Mouse (Mus musculus) left cerebral cortex, postnatal 10 days (tissue): Measurements from ENCODE around the gene Sh2b1. TPM values are rescaled to one million over a fixed set of nuclear protein-coding genes. Genes with fewer than 3 reads are reported as not detected.

Experiments
- DNase-seq, 2 experiments: peaks; one replicate each; pipeline ENCODE4 v3.0.0; 2021 to 2022; ENCODE audit warnings: low spot score in 2 of 2, mixed read lengths in 1 of 2; ENCODE audit errors: extremely low spot score in 1 of 2
- intact Hi-C: fragments of 180-260 bp; cut with DNase I; formaldehyde crosslinking; loops from one replicate; pipeline ENCODE4 v1.15.1; 2025
- total RNA-seq, 2 experiments: library from RNA; stranded (reverse); gene quantifications; 2 replicates each; pipeline ENCODE4 v1.2.3; 2021

Gene Sh2b1
- total RNA-seq, 2 experiments from 2014 or later: 68.3 to 68.6 TPM

DNA sequence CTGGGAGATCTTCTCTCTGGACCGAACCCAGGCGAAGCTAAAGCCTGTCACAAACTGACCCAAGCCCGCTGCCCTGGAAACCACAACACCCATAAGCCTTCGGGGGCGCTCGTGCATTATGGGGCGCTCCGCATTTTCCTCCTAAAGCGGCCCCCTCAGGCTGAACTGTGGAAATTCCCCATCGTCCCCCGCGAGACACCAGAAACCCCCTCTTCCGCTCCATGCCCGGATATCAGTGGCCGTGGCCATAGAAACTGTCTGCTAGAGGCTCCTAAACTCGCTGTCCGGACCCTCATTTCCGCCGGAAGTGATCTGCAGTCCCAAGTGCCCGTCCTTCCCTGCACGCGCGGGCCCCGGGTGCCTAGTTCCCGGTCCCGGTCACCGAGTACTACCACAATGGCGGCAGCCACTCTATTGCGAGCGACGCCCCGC, 11.8 kb upstream of the Sh2b1 start, which contains the start of gene Tufm:
Gene Tufm, plus strand, starts transcription at position 310 of the 432 bp plus-strand sequence.
- peak; percentile 97 for DNase-seq
- intact Hi-C loops: no loop called here

DNA sequence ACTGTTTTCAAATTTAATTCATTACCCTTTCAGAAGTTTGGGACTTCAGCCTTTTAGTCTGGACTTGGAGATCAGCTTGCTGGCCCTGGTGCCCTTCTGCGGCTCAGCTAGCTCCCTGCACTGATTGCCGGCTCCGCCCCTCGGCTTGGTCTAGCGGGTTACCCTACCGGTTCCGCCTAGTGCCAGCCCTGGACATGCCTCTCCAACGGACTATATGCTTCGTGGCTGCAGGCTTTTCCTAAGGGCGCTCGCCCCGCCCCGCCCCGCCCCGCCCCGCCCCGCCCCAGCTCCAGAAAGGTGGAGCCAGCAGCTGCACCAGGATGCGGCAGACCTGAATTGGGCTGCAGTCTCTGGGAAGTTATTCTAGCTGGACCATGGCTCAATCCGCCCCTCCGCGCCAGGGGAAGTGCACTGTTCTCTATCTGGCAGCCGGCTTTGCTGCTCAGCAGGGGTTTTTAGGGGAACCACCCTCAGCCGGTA, 7.2 kb upstream of the Sh2b1 start:
- intact Hi-C loops: loop anchor here (5.0 kb wide), 1 partner anchor 45 kb away; no protein-coding TSS in a partner anchor
- peak in 1 of 2 experiments; percentile 90 for DNase-seq

DNA sequence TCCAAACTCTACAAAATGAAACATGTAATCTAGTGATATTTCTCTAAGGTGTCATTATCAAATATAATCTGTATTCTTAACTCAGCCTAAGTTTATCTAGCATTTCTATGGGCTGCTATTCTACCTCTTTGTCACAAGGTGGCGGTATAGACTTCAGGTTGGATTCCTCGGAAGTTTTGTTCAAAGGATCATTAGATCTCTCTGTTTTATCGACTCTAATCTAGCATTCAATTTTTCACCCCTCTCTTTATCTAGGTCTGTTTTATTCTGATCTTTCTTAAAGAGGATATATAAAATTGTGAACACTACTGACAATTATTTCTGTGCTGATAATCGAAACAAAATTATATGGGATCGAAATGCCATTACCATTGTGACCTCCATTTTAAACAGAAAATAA, 6.5 kb upstream of the Sh2b1 start:
- intact Hi-C loops: loop anchor here (5.0 kb wide), 1 partner anchor 46 kb away; no protein-coding TSS in a partner anchor
- no peak for DNase-seq

DNA sequence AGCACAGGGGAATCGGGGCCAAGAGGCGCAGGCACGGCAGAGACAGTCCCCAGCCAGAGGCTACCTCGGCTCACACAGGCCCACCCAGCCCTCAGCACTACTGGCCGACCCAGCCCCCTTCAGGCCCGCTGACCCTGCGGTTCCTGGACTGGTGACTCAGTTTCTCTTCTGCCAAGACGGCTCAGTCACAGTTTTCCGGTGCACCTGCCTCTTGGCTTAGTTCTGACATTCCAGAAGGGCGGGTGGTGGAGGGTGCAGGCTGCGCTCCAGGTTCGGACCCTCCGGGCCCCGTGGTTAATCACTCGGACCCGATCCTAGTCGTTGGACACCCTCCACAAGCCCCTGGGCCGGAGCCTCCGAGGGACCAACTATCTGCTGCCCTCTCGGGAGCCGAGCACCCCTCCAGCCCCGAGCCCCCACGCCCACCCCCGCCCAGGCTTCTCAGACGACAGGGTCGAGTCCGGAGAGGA, 703 bp downstream of the Sh2b1 start:
- no peak for DNase-seq
- intact Hi-C loops: no loop called here

DNA sequence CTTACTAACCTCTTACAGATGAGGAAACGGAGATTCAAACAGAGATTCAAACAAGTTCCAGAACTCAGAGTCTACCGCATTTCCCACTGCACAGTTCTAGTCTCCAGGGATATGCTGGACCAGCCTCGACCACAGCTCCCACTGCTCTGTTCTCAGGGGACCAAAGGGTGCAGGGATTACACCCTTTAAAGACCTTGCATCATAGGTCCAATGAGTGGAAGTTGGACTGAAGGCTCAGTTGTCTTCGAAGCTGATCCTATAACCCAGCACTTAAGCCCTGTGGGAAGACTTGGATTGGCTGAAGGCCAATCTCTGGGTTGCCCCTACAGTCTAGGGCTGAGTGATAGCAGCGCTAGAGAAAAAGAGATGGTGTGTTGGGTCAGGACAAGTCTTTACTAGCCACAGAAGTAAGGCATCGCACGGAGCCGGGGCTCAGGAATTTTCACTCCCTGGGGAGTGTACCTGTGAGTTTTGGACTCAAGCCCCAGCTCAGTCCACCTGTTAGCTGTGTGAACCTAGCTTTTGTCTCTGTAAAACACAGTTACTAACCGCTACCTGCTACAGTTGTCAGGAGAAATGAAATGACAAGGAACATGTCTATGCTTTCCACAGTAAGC, 1.6 kb downstream of the Sh2b1 start:
- intact Hi-C loops: no loop called here

DNA sequence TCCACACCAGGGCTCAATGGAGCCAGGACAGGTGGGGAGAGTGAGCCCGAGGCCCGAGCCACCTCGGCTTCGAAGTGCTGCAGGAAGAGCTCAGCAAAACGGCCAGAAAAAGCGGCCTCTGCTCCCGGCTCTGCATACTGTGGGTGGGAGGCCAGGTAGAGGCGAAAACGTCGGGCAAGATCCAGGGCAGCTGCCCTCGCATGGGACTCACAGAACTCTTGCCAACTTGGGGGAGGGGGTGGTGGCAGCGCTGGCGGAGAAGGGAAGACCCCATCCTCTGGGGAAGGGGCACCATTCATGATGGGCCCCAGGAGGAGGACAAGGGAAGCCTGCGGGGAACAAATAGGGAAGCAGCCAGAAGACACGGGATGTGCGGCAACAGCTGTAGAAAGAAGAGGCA, 2.5 kb downstream of the Sh2b1 start:
- no peak for DNase-seq
- intact Hi-C loops: no loop called here

More for the DNA sequence above, 1.6 kb downstream of the Sh2b1 start:
- no peak for DNase-seq

DNA sequence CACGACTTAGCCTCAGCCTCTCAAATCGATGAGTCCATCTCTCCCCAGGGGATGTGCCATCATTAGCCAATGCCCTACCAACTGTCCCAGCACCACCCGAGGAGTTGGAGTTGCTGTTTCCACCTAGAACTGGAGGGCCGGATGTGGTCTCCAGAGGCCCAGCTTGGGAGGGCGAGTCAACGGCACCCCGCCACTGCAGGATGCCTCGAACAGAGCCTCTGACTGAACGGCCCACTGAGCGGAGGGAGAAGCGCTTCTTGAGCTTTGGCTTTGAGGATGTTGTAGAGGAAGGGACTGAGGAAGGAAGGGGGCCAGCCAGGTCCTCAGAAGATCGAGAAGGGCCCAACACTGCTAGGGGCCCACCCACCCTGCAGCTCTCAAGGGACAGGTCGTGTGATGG, 2.9 kb downstream of the Sh2b1 start:
- DNase-seq: no peak
- intact Hi-C loops: no loop called here

DNA sequence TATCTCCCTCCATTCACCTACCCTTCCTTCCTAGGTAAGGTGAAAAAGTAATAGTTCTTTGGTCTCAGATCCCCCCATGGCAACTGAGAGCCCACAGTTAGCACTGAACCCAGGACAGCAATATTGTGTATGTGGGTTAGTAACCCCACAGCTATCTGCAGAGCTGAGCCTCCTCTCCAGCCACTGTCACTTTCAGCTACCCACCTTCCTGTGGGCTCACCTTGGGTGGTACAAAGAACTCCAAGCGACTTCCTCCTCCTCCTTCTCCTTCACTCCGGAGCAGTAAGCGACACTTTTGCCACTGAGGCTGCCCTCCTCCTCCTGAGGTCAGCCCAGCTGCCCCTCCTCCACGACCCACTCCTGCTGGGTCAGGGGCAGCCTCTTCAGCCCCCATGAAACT, 3.4 kb downstream of the Sh2b1 start:
- no peak for DNase-seq
- intact Hi-C loops: no loop called here

DNA sequence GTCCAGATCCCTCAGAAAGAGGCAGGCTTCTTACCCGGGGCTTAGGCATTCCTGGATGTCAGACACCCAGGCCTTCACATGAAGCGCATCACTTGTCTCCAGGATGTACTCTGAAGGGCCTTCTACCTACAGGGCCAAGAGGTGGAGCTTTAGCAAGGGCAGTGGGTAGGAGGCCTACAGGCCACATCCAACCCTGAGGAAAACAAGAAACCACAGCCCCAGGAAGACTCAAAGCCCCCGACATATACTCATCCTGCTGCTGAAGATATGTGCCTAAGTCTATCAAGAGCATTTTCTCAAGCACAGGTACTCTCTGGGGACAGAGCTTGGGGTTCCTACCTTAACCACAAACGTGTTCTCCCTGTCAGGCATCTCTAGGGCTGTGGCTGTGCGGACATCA, 3.9 kb downstream of the Sh2b1 start:
- intact Hi-C loops: no loop called here

DNA sequence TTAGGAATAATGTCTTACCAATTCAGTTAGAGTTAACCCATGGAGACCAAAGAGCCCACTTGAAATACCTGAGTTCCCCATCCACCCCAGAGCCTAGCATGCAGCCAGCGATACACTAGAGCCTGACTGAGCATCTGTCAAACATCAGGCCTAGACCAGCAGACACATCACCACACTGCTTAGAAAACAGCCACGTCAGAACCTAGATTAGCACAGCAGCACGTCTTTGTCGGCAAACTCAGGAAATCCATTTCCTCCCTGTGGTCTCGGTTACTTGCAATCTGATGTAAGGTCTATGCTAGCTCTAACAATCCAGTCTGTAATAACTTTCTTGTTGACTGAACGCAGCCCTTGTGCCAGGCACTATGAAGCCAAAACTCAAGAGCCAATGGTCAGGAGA, 5.1 kb downstream of the Sh2b1 start:
- DNase-seq: no peak
- intact Hi-C loops: no loop called here

More for the DNA sequence above, 3.9 kb downstream of the Sh2b1 start:
- no peak for DNase-seq

DNA sequence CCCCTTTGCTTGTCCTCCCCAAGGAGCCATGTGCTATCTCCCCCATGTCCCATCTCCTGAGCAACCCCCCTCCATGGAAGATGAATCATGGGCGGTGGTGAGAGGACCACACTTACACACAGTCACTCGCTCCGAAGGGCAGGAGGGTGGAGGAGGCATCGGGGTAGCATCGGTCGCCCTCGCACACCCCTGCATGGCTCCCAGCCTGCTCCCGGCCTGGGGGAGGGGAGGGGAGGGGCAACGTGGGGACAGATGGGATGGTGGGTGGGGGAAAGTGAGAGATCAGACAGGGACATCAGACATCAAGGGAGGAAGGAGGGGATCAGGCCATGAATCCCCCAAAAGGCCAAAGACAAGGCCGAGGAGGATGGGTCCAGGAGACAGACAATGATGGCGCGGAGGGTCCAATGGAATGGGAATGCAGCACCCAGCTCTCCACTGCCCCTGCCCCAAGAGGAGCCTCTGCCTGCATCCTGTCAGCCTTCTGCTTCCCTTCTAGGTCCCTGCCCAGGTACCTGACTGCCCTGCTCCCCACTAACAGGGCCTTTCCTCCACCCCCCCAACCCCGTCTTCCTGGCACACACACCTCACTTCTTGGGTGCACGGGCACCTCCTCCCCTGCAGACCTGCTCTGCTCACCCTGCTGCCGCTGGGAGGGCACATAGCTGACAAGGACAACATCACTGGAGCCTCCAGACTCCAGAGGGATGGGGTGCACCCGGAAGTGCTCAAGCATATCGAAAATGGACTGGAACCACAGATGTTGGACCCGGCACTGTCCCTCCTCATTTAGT, 7.2 kb downstream of the Sh2b1 start:
- DNase-seq: peak in 1 of 2 experiments; percentile 13
- intact Hi-C loops: no loop called here

DNA sequence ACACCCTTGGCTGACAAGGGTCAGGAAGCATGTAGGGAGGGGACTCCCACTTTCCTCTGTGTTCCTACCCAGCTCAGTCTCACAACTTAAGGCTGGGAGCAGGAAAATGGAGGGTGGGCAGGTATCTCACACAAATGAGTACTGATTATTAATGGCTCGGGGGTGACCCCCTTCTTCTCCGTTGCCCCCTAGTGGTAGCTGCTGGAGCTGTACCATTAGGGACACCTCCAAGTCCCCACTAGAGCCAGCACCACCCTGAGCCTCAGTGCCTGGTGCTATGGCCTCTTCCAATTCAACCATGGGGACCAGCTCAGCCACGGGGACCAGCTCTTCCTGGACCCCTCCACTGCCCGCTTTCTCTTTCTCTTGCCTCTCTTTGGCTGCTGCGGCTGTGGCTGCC, 8.0 kb downstream of the Sh2b1 start:
- intact Hi-C loops: no loop called here
- DNase-seq: peak in 1 of 2 experiments; percentile 62

DNA sequence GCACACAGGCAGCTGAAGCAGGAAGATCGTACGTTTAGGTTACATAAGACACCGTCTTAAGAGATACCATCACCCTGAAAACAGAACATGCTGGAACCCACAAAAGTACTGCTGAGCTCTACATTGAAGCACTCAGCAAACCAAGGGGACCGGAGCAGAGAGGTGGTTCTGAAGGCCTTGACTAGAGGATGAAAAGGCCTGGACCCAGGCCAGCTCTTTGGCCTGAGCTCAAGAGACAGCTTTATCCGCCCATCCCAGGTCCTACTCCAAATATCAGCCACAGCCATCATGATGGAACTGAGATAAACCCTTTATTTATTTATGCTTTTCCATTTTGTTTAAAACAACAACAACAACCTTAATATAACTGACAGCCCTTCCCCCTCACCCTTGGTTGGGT, 8.5 kb downstream of the Sh2b1 start:
- no peak for DNase-seq
- intact Hi-C loops: no loop called here

DNA sequence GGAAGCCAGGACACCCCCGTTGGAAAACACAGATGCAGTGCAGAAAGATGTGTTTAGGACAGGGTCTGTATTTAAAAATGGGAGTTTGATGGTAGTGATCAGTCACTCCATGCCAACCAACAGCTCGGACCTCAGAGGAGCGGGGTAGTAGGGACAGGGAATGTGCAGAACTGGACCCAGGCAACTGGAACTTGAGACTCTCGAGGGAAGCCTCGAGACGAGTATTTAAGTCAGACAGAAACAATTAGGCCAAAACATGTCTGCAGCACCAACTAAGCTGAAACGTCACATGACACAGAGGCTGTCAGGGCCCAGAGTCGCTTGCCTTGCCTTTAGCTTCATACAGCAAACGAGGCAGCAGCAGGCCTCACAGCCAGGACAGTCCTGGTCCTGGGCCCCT, 9.1 kb downstream of the Sh2b1 start:
- intact Hi-C loops: no loop called here
- no peak for DNase-seq

DNA sequence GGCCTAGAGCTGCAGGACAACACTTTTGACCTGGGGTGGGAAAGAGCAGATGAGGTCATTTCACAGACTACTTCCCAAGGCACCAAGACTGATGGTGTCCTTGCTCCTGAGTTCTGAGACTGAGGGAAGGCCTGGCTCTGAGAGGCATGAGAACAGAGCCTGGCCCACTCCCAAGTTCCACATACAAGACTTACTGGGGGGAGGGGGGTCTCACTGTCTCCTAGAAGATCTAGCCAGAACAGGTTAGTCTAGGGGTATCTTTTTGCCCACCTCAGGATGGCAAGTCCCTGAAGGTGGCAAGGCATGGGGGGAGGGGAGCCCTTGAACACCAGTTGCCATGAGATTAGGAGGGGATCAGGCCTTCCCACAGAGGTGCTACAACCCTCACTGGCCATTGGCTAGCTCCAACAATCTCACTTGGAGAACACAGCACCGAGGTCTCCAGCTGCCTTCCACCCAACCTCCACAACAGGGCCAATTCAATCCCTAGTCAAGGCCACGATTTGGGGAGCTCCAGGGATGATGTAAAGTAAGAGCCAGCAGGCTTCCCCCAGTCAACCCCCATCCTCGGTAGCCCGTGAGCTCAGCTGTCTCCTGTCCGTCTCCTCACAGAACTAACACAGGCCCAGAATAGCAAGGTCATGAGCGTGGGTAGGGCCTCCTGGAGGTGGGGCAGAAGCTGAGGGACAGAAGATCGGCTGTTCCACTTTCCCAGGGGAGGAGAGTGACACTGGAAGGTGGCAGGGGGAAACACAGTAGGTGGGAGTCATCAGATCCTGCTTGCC, 9.8 kb downstream of the Sh2b1 start:
- intact Hi-C loops: no loop called here
- DNase-seq: no peak

DNA sequence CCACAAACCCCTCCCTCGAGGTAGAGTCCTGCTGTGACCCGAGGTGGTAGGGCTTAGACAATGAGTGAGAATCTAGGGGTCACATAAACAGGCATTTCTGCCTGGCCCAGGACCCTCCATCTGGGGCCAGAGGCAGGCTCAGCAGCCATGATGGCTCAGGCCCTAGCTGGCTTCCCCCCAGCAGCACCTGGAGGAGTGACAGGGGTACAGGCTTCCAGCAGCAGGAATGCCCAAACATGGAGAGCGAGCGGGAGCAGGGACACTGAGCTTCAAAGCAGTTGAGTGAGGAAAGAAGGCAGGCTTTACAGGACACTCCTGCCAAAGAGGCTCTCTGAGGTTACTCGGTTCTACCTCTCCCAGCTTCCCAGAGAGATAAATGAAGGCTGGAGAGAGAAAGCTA, 10.4 kb downstream of the Sh2b1 start:
- intact Hi-C loops: no loop called here
- DNase-seq: no peak

DNA sequence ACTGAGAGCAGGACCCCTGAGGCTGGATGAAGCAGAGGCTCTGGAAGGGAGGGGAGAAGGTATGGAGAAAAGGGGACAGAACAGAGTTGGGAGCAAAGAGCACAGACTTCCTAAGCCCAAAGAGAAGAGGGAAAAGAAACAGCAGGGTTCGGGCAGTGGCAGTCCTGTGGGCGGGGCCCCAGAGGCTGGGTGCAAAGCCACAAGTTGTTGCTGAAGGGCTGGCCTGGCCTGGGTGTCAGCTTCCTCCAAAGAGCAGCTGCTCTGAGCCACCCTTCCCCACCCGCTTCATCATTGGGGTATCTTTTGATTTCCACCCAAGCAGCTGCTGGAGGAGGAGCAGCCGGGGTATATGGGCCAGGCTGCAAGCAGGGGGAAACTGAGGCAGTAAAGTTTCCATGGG, 11.1 kb downstream of the Sh2b1 start:
- intact Hi-C loops: no loop called here
- DNase-seq: peak in 1 of 2 experiments; percentile 58

DNA sequence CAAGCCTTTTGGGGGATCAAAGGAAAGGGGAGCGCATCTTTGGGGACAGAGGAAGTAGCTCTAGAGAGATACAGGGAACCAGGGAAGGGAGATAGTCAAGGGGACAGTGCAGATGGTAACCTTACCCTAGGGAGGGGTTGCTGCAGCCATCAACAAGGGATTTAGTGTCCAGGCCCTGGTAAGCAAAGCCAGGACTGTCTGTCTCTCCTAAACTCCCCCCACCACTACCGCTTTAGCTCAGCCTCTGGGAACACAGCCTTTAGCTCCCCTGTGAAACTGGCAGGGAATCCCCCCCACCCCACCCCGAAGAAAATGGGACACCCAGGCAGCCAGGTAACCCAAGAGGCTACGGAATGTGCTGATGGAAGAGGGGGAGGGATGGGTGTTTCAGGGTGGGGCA, 11.7 kb downstream of the Sh2b1 start:
- intact Hi-C loops: no loop called here

DNA sequence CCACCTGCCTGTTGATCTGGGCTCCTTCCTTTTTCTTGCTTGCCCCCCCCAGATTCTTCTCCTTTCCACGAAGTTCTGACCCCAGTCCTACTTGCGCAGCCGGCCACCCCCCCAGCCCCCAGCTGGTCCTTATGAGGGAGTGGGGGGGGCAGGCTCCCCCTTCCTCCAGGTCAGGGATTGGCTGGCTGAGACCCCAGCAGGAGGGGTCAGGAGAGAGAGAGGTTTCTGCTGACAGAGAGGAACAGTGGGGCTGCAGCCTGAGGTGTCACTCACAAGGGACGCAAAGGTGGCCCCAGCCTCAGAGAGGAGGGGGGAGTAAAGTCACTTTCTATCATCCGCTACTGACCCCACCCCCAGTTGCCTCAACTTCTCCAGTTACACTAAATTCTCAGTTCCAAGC, 12.2 kb downstream of the Sh2b1 start, which contains the start of gene Atp2a1:
Gene Atp2a1, minus strand, starts transcription at position 105 of the 400 bp plus-strand sequence.
- intact Hi-C loops: no loop called here
- DNase-seq: no peak

More for the DNA sequence above, 11.7 kb downstream of the Sh2b1 start:
- DNase-seq: no peak
